Mouse (Mus musculus) left cerebral cortex, adult 2 months (tissue): ENCODE data around the gene Fosl1. TPM values are rescaled to one million over a fixed set of nuclear protein-coding genes. Genes with fewer than 3 reads are reported as not detected.

Source experiments
- DNase-seq, 2 experiments: peaks; one replicate each; pipeline ENCODE4 v3.0.0; 2021 to 2022; ENCODE audit warnings: low spot score in 2 of 2, mixed read lengths in 1 of 2; ENCODE audit errors: extremely low spot score in 1 of 2
- H3K27ac ChIP-seq: fragments of 200-600 bp; 2 replicates; pipeline ENCODE4 v1.8.1; 2022
- H3K4me3 ChIP-seq: fragments of 200-600 bp; 2 replicates; pipeline ENCODE4 v1.8.1; 2022
- CTCF ChIP-seq: fragments of 200-600 bp; IDR thresholded peaks from 2 replicates; pipeline ENCODE4 v1.8.1; 2022; ENCODE audit warnings: antibody characterized with exemption, mild to moderate bottlenecking, moderate library complexity
- intact Hi-C: fragments of 180-260 bp; cut with DNase I; formaldehyde crosslinking; loops from one replicate; pipeline ENCODE4 v1.15.1; 2025
- total RNA-seq, 2 experiments: library from RNA; stranded (reverse); gene quantifications; 2 replicates each; pipeline ENCODE4 v1.2.3; 2021

Gene Fosl1
- total RNA-seq, 2 experiments from 2014 or later, result 0.65 TPM; not detected in 1

GRCm38 (mm10) chr19:5425906-5426565 is 21.3 kb upstream of the Fosl1 start:
- intact Hi-C loops, result loop anchor here (1.0 to 2.0 kb wide), 3 partner anchors 31 to 59 kb away; partner anchors contain the start of genes Banf1, Ccdc85b, Eif1ad and Sart1
- Histone ChIP-seq H3K4me3 (peak overlapping the region; percentile 96), H3K27ac (peak overlapping the region; percentile 95; the same call in 1 of the 2 replicates)
- DNase-seq, result no peak
- TF ChIP-seq CTCF, result no peak

GRCm38 (mm10) chr19:5426640-5427290 is 20.6 kb upstream of the Fosl1 start:
- intact Hi-C loops, result no loop called here
- TF ChIP-seq CTCF, result no peak
- no peak for DNase-seq
- Histone ChIP-seq H3K27ac (no peak overlapping the region), H3K4me3 (no peak overlapping the region)

DNA sequence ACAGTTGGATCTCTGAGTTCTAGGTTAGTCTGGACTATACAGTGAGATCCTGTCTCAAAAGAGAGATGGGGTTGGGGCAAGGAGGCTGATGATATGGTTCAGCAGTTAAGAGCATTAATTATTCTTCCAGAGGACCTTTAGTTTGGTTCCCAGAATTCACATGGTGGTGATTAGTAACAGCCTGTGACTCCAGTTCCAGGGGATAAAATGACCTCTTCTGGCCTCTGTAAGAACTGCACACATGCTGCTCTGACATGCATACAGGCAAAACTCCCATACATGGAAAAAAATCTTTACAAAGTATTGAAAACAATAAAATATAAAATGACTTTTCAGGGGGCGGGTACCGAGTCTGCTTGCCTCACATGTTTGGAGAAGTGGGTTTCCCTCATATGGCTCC is 19.3 kb upstream of the Fosl1 start:
- H3K27ac ChIP-seq, result no peak overlapping the region
- peak; percentile 51 for TF ChIP-seq CTCF
- intact Hi-C loops, result no loop called here
- no peak overlapping the region for H3K4me3 ChIP-seq
- DNase-seq, result no peak

DNA sequence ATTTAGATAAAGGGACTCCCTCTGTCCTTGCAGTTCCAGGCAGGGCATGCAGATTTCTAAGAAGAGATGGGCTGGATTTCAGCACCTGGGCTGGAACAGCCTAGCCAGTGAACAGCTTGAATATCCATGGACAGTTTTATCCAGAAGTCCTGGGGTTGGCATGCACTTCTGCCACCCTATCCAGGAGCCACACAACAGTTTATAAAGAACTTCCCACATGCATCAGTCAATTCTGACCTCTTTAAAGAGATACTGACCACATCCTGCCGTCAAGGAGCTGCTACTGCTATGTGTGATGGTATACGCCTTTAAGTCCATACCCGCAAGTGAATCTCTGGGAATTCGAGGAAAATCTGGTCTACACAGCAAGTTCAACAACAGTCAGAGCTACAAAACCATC is 18.1 kb upstream of the Fosl1 start:
- intact Hi-C loops, result no loop called here
- TF ChIP-seq CTCF, result no peak
- Histone ChIP-seq H3K4me3 (no peak overlapping the region), H3K27ac (no peak overlapping the region)
- DNase-seq, result no peak

- no peak for DNase-seq
- no peak for TF ChIP-seq CTCF
- H3K27ac ChIP-seq, result no peak overlapping the region
- intact Hi-C loops, result no loop called here
- H3K4me3 ChIP-seq, result no peak overlapping the region
Observed at GRCm38 (mm10) chr19:5429806-5430205, 17.5 kb upstream of the Fosl1 start.

- H3K27ac ChIP-seq, result no peak overlapping the region
- no peak overlapping the region for H3K4me3 ChIP-seq
- no peak for TF ChIP-seq CTCF
- no peak for DNase-seq
- intact Hi-C loops, result no loop called here
Observed at GRCm38 (mm10) chr19:5430408-5430807, 16.9 kb upstream of the Fosl1 start.

GRCm38 (mm10) chr19:5431911-5432464 is 15.4 kb upstream of the Fosl1 start:
- DNase-seq, result no peak
- TF ChIP-seq CTCF, result no peak
- Histone ChIP-seq H3K4me3 (no peak overlapping the region), H3K27ac (no peak overlapping the region)
- intact Hi-C loops, result no loop called here

GRCm38 (mm10) chr19:5432992-5433852 is 14.1 kb upstream of the Fosl1 start:
- peak; percentile 46 for TF ChIP-seq CTCF
- intact Hi-C loops, result no loop called here
- no peak overlapping the region; the same call in 1 of the 2 replicates for H3K4me3 ChIP-seq
- H3K27ac ChIP-seq, result no peak overlapping the region
- no peak for DNase-seq

GRCm38 (mm10) chr19:5433951-5434350 is 13.4 kb upstream of the Fosl1 start:
- intact Hi-C loops, result no loop called here
- Histone ChIP-seq H3K27ac (no peak overlapping the region), H3K4me3 (no peak overlapping the region)
- TF ChIP-seq CTCF, result no peak
- no peak for DNase-seq

DNA sequence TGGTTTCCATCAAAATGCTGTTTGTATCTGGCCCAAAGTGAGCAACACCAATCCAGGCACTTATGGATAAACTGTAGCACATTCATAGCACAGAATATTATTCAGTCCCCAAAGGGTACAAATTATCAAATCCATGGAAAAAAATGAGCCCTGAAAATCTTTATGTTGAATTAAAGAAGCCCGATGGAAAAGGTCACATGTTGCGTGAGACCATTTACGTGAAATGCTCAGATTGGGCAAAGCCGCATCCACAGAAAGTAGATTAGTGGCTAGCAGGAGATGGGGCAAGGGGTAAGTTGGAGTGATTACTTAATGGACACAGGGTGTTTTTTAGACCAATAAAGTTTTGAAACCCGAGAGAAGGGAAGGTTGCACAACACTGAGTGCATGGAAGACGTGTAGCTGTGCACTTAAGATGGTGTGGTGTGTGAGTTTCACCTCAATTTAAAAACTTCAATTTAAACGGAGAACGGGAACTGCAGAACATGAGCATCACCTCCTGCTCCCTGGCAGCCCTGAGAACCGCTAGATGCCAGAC is 2.9 kb upstream of the Fosl1 start:
- intact Hi-C loops, result no loop called here
- no peak for DNase-seq
- TF ChIP-seq CTCF, result no peak
- Histone ChIP-seq H3K27ac (no peak overlapping the region), H3K4me3 (no peak overlapping the region)

GRCm38 (mm10) chr19:5444954-5445353 is 2.4 kb upstream of the Fosl1 start:
- intact Hi-C loops, result no loop called here
- no peak overlapping the region for H3K4me3 ChIP-seq
- no peak overlapping the region for H3K27ac ChIP-seq
- DNase-seq, result no peak
- no peak for TF ChIP-seq CTCF
